Mouse (Mus musculus) liver, embryonic 13.5 days (tissue): ENCODE data around the gene Pon1. TPM values are rescaled to one million over a fixed set of nuclear protein-coding genes. Genes with fewer than 3 reads are reported as not detected.

Experiments used
- ATAC-seq: fragments of 200-750 bp; cut with Nextera tagmentation; 2 replicates; pipeline ENCODE4 v1.8.0; 2017; ENCODE audit warnings: low read depth, mild to moderate bottlenecking, moderate number of reproducible peaks, moderate library complexity
- DNase-seq: peaks from one replicate; pipeline ENCODE4 v3.0.0; 2022
- H3K27ac ChIP-seq: fragments of 300-500 bp; sonication (generic); 2 replicates; pipeline ENCODE4 v1.5.1; 2015; ENCODE audit warnings: moderate library complexity, mild to moderate bottlenecking, inconsistent platforms
- H3K27me3 ChIP-seq: fragments of 300-500 bp; sonication (generic); 2 replicates; pipeline ENCODE4 v1.6.1; 2015; ENCODE audit warnings: mild to moderate bottlenecking, inconsistent platforms
- H3K36me3 ChIP-seq: fragments of 300-500 bp; sonication (generic); 2 replicates; pipeline ENCODE4 v1.6.1; 2015; ENCODE audit warnings: mild to moderate bottlenecking, inconsistent platforms
- H3K4me1 ChIP-seq: fragments of 300-500 bp; sonication (generic); replicated peaks from 2 replicates; pipeline ENCODE4 v1.6.1; 2015; ENCODE audit warnings: inconsistent platforms
- H3K4me2 ChIP-seq: fragments of 300-500 bp; sonication (generic); 2 replicates; pipeline ENCODE4 v1.6.1; 2015; ENCODE audit warnings: inconsistent platforms, mild to moderate bottlenecking, moderate library complexity
- H3K4me3 ChIP-seq: fragments of 300-500 bp; sonication (generic); replicated peaks from 2 replicates; pipeline ENCODE4 v1.5.1; 2015; ENCODE audit warnings: mild to moderate bottlenecking, inconsistent platforms
- H3K9ac ChIP-seq: fragments of 300-500 bp; sonication (generic); 2 replicates; pipeline ENCODE4 v1.6.1; 2015; ENCODE audit warnings: mild to moderate bottlenecking, inconsistent platforms
- H3K9me3 ChIP-seq: fragments of 300-500 bp; sonication (generic); replicated peaks from 2 replicates; pipeline ENCODE4 v1.6.1; 2016; ENCODE audit warnings: inconsistent platforms
- WGBS: fragments of 180-500 bp; shearing (Covaris S2); methylation state at CpG from one replicate; pipeline ENCODE4 v1.1.7; 2015; ENCODE audit not compliant: insufficient replicate concordance; 5-methylcytosine and 5-hydroxymethylcytosine counted together
- polyA plus RNA-seq: library from polyadenylated mRNA; unstranded; fragments of >200 nt; fragmentation: Nextera tagmentation; extraction: Ambion mirVana; gene quantifications from 2 replicates; pipeline ENCODE4 v1.2.1, GENCODE M21; 2015

Gene Pon1
- polyA plus RNA-seq, 1 experiment from 2014 or later, result 2.3 TPM

DNA sequence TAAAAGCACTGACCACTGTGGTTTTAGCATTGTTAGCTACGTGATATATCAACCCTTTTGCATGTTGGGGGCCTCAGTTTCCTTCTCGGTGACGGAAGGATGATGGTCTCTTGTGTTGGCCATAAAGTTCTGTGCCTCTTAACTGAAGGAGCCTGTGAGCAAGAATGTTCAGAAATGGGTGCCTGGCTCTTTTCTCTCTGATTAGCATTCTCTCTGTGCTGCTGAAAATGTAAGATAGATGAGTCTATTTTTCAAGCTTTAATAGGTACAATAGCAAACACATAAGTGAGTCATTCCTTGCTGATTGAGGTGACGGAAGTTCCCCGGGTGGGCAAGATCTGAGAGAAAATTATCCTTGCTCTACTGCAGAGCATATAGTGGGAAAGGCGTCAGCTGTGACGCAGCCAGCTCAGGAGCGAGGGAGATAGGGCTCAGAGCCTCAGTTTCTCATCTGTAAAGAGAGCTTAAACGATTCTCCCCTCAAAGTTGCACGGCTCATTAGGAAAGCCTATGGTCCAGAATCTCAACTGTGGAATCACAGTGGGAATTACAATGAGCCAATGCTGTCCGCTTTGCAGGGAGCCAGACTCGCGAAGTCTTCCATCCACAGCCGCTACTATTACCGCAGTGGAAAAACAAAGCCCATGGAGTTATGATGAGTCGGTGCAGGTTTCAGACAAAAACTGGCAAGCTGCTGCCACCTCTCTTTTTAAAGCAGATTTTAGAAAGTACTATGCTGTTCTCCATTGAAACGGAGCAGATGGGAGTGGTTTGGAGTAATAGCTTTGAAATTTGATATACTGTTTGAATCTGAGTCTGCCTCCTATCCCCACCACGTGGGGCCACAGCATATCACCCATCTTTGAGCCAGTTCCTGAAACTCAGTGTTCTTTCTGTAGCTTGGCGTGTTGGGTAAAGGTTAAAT lies 15.5 kb downstream of the Pon1 start:
- H3K36me3 ChIP-seq, result no peaks in the 10 kb centered on the region
- H3K4me3 ChIP-seq, result no peak overlapping the region
- no peak overlapping the region for H3K27ac ChIP-seq
- no peak for DNase-seq
- 68% methylated on average over 19 of the region's 19 CpGs for WGBS
- no peak overlapping the region for H3K4me2 ChIP-seq
- H3K27me3 ChIP-seq, result peaks cover 19% of the 10 kb centered on the region; the same call in 1 of the 2 replicates
- H3K9me3 ChIP-seq, result no peaks in the 10 kb centered on the region
- ATAC-seq, result no peak
- no peak overlapping the region for H3K9ac ChIP-seq
- 0 out of 2 replicates have a peak, but pooled peaks cover 5% of the 10 kb centered on the region for H3K4me1 ChIP-seq

DNA sequence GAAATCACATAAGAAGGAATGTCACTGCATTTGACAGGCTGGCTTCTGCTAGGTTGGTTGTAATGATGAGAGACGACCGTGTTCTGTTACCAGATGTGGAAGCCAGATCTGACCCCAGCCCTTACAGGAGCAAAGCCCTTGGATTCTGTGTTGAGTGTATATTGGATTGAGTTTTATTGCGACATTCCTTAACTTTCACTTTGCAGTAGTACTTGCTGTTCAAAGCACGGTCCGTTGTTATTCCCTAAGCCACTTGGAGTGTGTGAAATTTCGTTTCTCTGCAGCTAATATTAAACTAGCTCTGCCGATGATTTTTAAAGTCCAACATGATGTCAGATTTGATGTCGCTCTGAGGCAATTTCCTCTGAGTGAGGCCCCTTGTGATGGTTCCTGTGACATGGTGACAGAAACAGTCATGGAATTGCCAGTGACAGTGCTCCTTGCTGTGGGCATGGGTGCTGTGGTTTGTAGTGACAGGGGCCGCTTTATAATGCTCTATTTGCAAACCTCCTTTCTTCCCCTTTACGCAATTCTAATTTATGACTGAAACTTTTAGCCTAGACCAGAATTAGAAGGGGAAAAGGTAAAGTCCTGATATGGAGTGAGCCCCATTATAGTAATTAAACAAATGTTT lies 19.4 kb downstream of the Pon1 start:
- no peak for ATAC-seq
- Histone ChIP-seq H3K9ac (no peak overlapping the region), H3K4me2 (no peak overlapping the region), H3K36me3 (no peaks in the 10 kb centered on the region), H3K4me3 (no peak overlapping the region), H3K9me3 (no peaks in the 10 kb centered on the region), H3K4me1 (peaks cover 22% of the 10 kb centered on the region; the same call in 1 of the 2 replicates), H3K27me3 (peaks cover 9% of the 10 kb centered on the region; the same call in 1 of the 2 replicates), H3K27ac (no peak overlapping the region)
- DNase-seq, result no peak
- WGBS, result 62% methylated on average over 10 of the region's 10 CpGs

DNA sequence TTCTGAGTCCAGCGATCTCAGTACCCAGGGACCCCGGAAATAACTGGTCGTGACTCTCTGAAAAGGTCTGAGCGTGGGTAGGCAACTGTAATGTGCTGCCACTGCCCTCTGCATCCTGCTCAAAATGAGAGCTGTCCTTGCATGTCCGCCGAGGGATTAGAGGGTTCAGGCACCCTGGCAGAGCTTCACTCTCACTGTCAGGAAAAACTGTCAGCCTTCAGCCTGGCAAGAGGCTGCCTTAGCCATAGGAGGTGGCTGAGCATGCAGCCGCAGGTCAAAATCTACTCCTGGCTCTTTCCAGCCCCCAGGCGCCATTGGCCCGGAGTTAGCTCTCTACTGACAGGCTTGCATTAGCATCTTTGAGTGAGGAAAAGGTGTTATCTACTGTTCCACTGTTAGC lies 21.2 kb downstream of the Pon1 start:
- 80% methylated on average over 9 of the region's 9 CpGs for WGBS

DNA sequence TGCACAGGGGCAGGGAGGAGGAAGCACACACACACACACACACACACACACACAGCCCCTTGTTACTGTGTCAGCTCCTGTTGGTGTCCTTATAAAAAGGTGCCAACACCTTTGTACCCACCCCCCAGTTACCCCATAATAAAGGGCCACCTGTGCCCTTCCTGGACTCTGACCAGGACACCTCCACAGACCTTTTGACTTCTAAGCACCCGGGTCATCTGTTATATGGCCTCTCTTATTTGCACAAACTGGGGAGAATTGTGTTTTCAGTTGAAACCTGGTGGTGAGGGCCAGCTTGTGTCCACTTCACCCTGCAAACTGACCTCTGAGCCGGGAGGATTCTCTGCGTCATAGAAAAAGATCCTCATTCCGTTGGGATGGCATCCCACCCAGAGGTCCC lies 22.3 kb downstream of the Pon1 start:
- ATAC-seq, result peak; percentile 75

More for the DNA sequence above, 21.2 kb downstream of the Pon1 start:
- H3K27ac ChIP-seq, result no peak overlapping the region
- ATAC-seq (no peak), DNase-seq (no peak)
- H3K9ac ChIP-seq, result no peak overlapping the region
- no peaks in the 10 kb centered on the region for H3K27me3 ChIP-seq
- peaks cover 27% of the 10 kb centered on the region for H3K4me1 ChIP-seq
- H3K9me3 ChIP-seq, result no peaks in the 10 kb centered on the region
- no peaks in the 10 kb centered on the region for H3K36me3 ChIP-seq
- H3K4me3 ChIP-seq, result no peak overlapping the region
- H3K4me2 ChIP-seq, result no peak overlapping the region

DNA sequence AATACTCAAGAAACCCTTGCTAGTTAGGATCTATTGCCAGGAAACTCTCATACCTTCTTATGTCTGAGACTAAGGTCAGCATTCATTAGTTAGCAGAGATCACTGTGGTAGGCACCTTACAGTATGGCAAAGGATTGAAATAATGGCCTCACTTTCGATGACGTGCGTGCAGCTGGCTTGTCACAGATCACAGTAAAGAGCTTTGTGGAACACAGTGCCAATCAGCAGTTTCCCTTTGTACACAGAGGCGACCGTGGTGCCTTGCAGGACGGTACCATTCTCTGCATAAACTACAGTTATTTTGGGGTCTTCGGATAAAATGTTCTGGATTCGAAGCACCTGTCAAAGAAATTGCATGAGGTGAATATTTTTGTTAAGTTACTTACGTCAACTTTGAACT lies 25.6 kb downstream of the Pon1 start:
- Histone ChIP-seq H3K4me1 (peaks cover 60% of the 10 kb centered on the region), H3K4me3 (no peak overlapping the region), H3K36me3 (no peaks in the 10 kb centered on the region), H3K4me2 (no peak overlapping the region), H3K27me3 (no peaks in the 10 kb centered on the region), H3K9me3 (no peaks in the 10 kb centered on the region), H3K9ac (no peak overlapping the region), H3K27ac (no peak overlapping the region)
- 74% methylated on average over 9 of the region's 9 CpGs for WGBS
- ATAC-seq (no peak), DNase-seq (no peak)

More for the DNA sequence above, 22.3 kb downstream of the Pon1 start:
- Histone ChIP-seq H3K36me3 (no peaks in the 10 kb centered on the region), H3K27ac (peak overlapping the region; percentile 56), H3K27me3 (no peaks in the 10 kb centered on the region), H3K9ac (no peak overlapping the region), H3K9me3 (no peaks in the 10 kb centered on the region), H3K4me2 (no peak overlapping the region), H3K4me1 (peaks cover 38% of the 10 kb centered on the region), H3K4me3 (no peak overlapping the region)
- DNase-seq, result no peak
- WGBS, result 64% methylated on average over 4 of the region's 4 CpGs

DNA sequence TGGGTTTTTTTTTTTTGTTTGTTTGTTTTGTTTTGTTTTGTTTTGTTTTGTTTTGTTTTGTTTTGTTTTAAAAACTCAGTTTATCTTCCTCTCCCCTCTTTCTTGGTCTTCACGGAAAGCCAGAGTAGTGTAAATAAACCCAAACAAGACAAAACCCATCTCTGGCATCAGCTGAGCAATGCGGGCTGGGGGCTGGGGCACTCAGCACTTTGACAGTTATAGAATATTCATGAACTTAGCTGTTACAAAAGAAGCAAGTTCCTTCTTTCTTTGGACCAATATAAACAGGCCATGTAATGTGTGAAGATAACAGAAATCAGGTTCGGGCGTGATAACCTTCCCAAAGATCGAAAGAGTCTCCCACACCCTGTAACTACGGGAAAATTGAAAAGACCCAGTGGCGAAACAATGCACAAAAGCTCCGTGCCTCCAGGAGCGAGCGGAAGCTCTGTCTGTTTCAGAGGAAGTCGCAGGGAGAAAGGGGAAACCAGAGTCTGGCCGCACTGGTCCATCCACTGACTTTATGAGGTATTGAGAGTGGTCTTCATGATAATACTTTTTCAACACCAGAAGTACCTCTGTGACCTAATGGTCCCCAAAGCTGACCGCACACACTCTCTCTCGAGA lies 26.6 kb downstream of the Pon1 start:
- H3K27ac ChIP-seq, result no peak overlapping the region
- peak overlapping the region; percentile 49 for H3K4me2 ChIP-seq
- peak overlapping the region; percentile 18; the same call in 1 of the 2 replicates for H3K9ac ChIP-seq
- H3K27me3 ChIP-seq, result no peaks in the 10 kb centered on the region
- H3K36me3 ChIP-seq, result no peaks in the 10 kb centered on the region; the same call in 1 of the 2 replicates
- H3K4me1 ChIP-seq, result peaks cover 53% of the 10 kb centered on the region
- ATAC-seq (no peak), DNase-seq (no peak)
- 13% methylated on average over 14 of the region's 14 CpGs for WGBS
- H3K4me3 ChIP-seq, result 0 out of 2 replicates have a peak overlapping the region, but pooled peaks have one; percentile 1
- H3K9me3 ChIP-seq, result no peaks in the 10 kb centered on the region

DNA sequence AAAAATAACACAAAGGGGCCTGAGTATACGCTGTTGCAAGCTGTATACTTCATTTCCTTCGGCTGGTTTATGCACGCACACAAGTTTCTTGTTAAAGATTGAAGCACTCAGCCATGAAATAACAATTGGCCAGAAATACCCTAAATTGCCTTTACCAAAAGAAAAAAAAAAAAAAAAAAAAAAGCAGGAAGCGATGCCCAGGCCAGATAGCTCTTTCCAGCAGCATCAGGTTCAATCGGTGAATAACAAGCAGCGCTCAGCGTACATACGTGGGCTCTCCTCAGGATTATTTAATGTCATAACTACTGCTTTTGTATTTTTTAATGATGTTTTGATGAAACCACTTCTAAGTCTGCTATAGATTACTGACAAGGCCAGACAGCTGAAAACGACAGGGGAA lies 28.9 kb downstream of the Pon1 start:
- H3K4me2 ChIP-seq, result peak overlapping the region; percentile 13; the same call in 1 of the 2 replicates
- H3K4me3 ChIP-seq, result no peak overlapping the region
- no peak for DNase-seq
- H3K9ac ChIP-seq, result no peak overlapping the region
- no peaks in the 10 kb centered on the region for H3K27me3 ChIP-seq
- H3K36me3 ChIP-seq, result peaks cover 2% of the 10 kb centered on the region; the same call in 1 of the 2 replicates
- peaks cover 50% of the 10 kb centered on the region for H3K4me1 ChIP-seq
- no peaks in the 10 kb centered on the region for H3K9me3 ChIP-seq
- WGBS, result 44% methylated on average over 9 of the region's 9 CpGs
- ATAC-seq, result no peak
- H3K27ac ChIP-seq, result 0 out of 2 replicates have a peak overlapping the region, but pooled peaks have one; percentile 4

DNA sequence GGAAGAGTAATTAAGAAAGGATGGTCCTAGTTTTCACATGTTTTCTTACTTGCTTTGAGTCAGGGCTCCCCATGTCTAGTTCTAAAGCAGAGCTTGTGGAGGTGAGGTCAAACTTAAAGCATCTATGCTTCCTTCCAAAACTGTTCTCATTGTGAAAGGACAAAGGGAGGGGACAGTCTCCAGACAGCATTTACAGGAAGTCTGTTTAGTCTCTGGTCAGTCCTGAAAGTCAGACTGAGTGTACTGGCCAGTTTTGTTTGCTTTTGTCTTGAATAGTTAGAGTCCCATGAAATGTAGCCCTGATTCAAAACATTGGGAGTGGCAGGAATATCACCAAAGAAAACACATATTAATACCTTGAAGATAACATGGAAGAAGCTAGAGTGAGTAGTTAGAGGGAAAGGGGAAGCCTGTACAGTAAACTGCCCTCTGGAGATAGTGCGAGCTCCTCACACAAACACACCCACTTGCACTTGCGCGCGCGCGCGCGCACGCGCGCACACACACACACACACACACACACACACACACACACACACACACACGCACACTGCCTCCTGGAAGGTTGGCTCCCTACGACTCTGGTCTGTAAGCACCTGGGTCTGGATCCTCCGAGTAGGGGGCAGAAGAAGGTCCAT lies 30.1 kb downstream of the Pon1 start:
- DNase-seq (no peak), ATAC-seq (peak; percentile 66)
- H3K4me3 ChIP-seq, result no peak overlapping the region
- H3K36me3 ChIP-seq, result peaks cover 6% of the 10 kb centered on the region; the same call in 1 of the 2 replicates
- no peaks in the 10 kb centered on the region for H3K9me3 ChIP-seq
- H3K4me1 ChIP-seq, result peaks cover 62% of the 10 kb centered on the region
- peak overlapping the region; percentile 30 for H3K27ac ChIP-seq
- no peaks in the 10 kb centered on the region for H3K27me3 ChIP-seq
- WGBS, result 83% methylated on average over 14 of the region's 14 CpGs
- H3K9ac ChIP-seq, result no peak overlapping the region
- no peak overlapping the region for H3K4me2 ChIP-seq

DNA sequence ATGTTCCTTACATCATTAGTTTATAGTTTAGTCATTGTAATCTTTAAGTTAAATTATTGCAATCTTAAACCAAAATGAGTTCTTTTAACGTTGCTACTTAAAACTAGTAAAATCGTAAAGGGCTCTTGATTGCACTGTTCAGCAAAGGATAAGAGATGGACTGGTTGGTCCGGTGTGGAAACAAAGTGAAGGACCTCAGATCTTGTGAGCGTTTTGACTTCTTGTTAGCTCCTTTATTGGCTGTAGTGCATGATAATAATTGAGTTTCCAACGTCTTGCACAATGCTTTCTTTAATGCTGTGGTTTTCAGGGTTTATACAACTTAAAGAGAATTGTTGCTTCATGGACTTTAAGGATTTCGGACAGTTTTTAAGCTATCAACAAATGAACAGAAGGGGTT lies 31.7 kb downstream of the Pon1 start:
- H3K27me3 ChIP-seq, result no peaks in the 10 kb centered on the region
- DNase-seq, result no peak
- 78% methylated on average over 6 of the region's 6 CpGs for WGBS
- peaks cover 65% of the 10 kb centered on the region for H3K4me1 ChIP-seq
- H3K27ac ChIP-seq, result no peak overlapping the region
- no peaks in the 10 kb centered on the region for H3K9me3 ChIP-seq
- no peak for ATAC-seq
- peaks cover 6% of the 10 kb centered on the region; the same call in 1 of the 2 replicates for H3K36me3 ChIP-seq
- no peak overlapping the region for H3K9ac ChIP-seq
- no peak overlapping the region for H3K4me2 ChIP-seq
- H3K4me3 ChIP-seq, result no peak overlapping the region

DNA sequence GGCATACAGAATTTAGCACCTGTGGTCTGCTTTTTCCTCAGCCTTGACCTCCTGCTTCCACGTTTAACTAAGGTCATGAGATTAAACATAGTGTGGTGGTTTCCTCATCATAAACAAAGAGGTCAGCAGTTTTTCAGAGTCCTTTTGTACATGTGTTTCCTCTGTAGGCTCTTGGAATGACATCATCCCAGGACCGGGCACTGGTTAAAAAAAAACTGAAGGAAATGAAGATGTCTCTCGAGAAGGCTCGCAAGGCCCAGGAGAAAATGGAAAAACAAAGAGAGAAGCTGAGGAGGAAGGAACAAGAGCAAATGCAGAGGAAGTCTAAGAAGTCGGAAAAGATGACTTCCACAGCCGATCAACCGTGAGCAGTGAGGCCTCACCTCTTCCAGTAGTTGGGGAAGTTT lies 34.4 kb downstream of the Pon1 start:
- WGBS, result 28% methylated on average over 7 of the region's 7 CpGs
- no peaks in the 10 kb centered on the region for H3K9me3 ChIP-seq
- peaks cover 6% of the 10 kb centered on the region; the same call in 1 of the 2 replicates for H3K36me3 ChIP-seq
- H3K27ac ChIP-seq, result peak overlapping the region; percentile 56; the same call in 1 of the 2 replicates
- H3K9ac ChIP-seq, result peak overlapping the region; percentile 19; the same call in 1 of the 2 replicates
- H3K4me3 ChIP-seq, result no peak overlapping the region
- H3K4me1 ChIP-seq, result peaks cover 70% of the 10 kb centered on the region
- no peaks in the 10 kb centered on the region for H3K27me3 ChIP-seq
- ATAC-seq, result no peak
- H3K4me2 ChIP-seq, result peak overlapping the region; percentile 28; the same call in 1 of the 2 replicates
- DNase-seq, result no peak
